Mouse (Mus musculus): ENCODE results near the gene Bad. TPM values are rescaled to one million over a fixed set of nuclear protein-coding genes. Genes with fewer than 3 reads are reported as not detected.
"Not testable (repeated sequence)": the region's sequence is repeated elsewhere in the genome, so short reads cannot be mapped to it uniquely, and the experiment has no call there.

Gene Bad
- polyA plus RNA-seq, 1 experiment from 2014 or later = 86.9 TPM

DNA sequence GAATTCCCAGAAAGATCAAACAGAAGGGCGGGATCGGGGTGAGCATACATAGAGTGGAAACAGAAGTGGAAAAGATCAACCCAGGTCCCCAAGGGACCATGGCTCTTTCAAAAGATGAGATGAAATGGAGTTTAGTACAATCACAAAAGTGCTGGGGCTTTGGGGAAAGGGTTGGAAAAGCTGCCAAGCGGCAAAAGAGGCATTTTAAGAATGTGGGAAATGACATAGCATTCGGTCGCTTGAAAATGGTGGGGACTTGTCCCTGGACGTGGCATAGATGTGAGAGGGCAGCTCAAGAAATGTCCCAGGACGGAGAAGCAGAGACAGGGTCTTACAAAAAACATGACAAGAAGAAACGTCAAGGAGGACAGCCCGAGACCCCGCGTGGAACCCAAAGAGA lies 32.6 kb upstream of the Bad start:
- Histone ChIP-seq H3K27me3 (no peaks in the 10 kb centered on the region), H3K4me2 (peak overlapping the region; percentile 66), H3K9ac (peak overlapping the region; percentile 87), H3K4me3 (peak overlapping the region; percentile 65), H3K27ac (peak overlapping the region; percentile 97), H3K9me3 (no peaks in the 10 kb centered on the region), H3K4me1 (replicated peaks) (peaks cover 40% of the 10 kb centered on the region), H3K36me3 (peaks cover 64% of the 10 kb centered on the region)
- ATAC-seq (ENCODE audit: low FRiP score) = no peak
- WGBS = 10% methylated on average over 11 of the region's 11 CpGs

DNA sequence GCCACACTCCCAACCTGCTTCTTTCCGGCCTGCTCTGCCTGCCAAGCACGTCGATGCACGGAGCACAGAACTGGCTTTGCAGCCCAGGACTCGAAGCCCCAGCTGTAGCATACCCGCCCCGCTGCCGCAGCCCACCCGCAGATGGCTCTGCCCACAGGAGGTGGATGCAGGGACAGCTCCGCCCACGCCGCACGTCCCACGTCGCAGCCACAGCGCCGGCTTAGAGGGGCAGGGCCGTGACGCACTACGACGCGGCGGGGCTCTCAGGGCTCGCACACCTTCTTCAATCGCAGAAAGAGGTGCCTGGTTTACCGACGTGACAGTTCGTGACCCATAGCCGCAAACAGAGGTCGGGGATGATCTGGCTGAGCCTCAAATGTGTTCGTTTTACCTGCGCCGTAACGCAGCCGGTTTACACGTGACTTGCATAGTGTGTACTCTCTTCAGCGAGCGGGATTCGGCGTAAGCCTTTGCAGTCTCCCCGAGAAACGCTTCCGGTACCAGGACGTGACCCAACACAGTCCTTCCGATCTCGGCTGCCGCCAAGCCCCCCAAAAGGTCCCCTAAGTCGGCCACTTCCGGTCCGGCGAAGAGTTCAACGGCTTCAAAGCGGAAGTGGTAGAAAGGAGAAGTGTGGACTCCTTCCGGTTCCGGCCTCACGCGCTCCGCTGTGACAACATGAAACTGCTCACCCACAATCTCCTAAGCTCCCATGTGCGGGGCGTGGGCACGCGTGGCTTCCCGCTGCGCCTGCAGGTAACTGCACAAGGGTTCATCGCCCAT lies 32.0 kb upstream of the Bad start, which contains the start of the genes Trmt112 and Prdx5:
Gene Trmt112 (plus strand): TSS at position 192 of the 783 bp plus-strand sequence.
Gene Prdx5 (minus strand): TSS at position 600 of the 783 bp plus-strand sequence.
- no peaks in the 10 kb centered on the region for H3K9me3 ChIP-seq
- H3K36me3 ChIP-seq = peaks cover 62% of the 10 kb centered on the region
- no peaks in the 10 kb centered on the region for H3K27me3 ChIP-seq
- H3K4me2 ChIP-seq = peak within 1 kb of the TSS; percentile 66
- H3K27ac ChIP-seq = peak within 1 kb of the TSS; percentile 97
- WGBS = under 1% methylated on average over 65 of the region's 65 CpGs
- peaks cover 40% of the 10 kb centered on the region for H3K4me1 ChIP-seq (replicated peaks)
- ATAC-seq (ENCODE audit: low FRiP score) = peak; percentile 95
- peak within 1 kb of the TSS; percentile 65 for H3K4me3 ChIP-seq
- peak within 1 kb of the TSS; percentile 87 for H3K9ac ChIP-seq

DNA sequence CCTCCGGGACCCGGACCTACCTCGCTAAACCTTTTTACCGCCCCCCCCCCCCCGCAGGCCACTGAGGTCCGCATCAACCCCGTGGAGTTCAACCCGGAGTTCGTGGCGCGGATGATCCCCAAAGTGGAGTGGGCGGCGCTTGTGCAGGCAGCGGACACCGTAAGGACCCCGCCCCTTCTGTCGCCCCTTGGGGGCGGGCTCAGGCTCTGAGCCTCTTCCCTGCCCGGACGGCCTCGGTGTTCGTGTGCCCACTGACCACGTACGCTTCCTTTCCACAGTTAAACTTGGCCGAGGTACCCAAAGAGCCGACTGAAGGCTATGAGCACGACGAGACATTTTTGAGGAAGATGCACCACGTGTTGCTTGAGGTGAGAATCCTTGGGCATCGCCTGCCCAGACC lies 31.4 kb upstream of the Bad start:
- peak overlapping the region; percentile 65 for H3K4me3 ChIP-seq
- peaks cover 56% of the 10 kb centered on the region for H3K36me3 ChIP-seq
- H3K9ac ChIP-seq = peak overlapping the region; percentile 87
- not testable (repeated sequence) for H3K9me3 ChIP-seq; H3K27me3 ChIP-seq; ATAC-seq (ENCODE audit: low FRiP score)
- H3K4me2 ChIP-seq = peak overlapping the region; percentile 66
- peak overlapping the region; percentile 97 for H3K27ac ChIP-seq
- WGBS = under 1% methylated on average over 30 of the region's 30 CpGs
- peaks cover 40% of the 10 kb centered on the region for H3K4me1 ChIP-seq (replicated peaks)

DNA sequence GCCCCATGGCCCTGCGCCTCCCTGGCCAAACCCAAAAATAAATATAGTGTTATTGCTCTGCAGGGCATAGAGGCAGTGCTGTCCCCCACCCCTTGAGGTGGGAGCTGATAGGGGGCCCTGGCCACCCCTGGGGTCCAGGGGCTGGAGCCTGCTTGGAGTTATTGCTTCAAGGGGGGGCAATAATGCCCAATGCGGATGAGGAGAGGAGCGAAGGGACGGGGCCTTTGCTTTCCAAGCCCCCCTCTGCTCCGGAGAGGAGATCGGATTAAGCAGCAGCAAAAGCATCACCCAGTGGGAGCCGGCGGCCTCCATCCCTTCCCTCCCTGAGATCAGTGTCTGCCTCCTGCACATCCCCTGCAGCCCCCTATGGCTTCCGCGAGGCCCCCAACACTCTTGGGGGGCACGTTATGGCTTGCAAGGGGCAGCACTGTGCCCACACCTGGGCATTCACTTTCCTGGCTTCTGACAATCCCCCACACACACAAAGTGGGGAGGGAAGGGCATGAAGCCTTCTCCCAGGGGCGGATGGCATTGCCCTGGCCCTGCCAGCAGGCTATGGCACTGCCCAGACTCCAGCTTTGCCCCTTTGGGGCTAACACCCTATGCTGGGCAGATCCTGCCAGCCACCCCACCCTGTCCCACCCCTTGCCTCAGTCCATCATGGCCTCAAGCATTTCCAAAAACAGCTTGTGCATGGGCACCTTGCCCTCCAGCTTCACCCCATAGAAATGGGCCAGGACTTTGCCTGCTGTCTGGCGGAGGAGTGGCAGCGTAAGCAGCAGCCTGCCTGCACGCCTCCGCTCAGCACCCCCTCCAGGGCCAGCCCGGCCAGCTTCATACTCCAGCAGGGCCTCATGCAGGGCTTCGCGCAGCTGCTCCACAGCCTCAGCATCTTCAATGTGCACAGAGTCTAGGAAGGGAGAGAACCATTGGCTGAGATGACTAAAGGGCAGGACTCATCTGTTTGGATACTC lies 30.3 kb upstream of the Bad start:
- Histone ChIP-seq H3K9ac (0 out of 2 replicates have a peak overlapping the region, but pooled peaks have one; percentile 46), H3K4me3 (peak overlapping the region; percentile 65), H3K27me3 (no peaks in the 10 kb centered on the region), H3K36me3 (peaks cover 49% of the 10 kb centered on the region), H3K27ac (0 out of 2 replicates have a peak overlapping the region, but pooled peaks have one; percentile 18), H3K4me2 (peak overlapping the region; percentile 66), H3K9me3 (no peaks in the 10 kb centered on the region), H3K4me1 (replicated peaks) (peaks cover 41% of the 10 kb centered on the region)
- ATAC-seq (ENCODE audit: low FRiP score) = no peak
- WGBS = 89% methylated on average over 19 of the region's 19 CpGs

DNA sequence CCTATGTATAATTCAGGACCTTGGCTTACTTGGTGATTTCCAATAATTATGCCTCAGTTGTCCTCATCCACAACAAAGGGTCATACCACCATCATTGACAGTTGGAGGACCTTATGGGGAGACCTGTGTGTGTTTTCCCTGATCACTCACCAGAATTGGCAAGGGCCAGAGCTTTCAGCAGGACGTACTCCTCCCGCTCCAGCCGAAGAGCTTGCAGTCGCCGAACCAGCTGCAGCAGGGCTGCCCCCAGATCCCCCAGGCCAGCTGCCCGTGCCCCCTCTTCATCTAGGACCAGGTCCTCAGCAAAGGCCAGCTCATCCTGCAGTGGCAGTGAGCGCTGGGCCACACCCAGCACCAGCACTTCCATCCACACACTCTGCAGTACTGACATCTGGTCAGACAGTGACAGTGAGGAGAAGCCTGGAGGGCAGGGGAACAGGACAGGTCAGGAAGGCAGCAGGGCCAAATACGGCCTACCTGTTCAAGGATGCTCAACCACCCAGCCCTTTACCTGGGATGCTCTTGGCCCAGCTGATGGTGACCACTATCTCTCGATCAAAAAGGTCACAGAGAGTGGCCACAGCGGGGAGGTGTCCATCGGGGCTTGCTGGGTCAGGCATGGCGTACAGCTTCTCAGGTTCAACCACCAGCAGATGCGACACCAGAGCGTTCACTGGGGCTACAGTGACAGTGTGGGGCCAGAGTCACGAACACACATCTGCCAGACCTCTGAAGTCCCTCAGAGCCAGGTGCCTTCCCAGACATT lies 29.3 kb upstream of the Bad start:
- 90% methylated on average over 15 of the region's 15 CpGs for WGBS
- H3K9me3 ChIP-seq = no peaks in the 10 kb centered on the region
- H3K36me3 ChIP-seq = peaks cover 44% of the 10 kb centered on the region
- H3K27ac ChIP-seq = no peak overlapping the region
- no peak overlapping the region for H3K9ac ChIP-seq
- no peaks in the 10 kb centered on the region for H3K27me3 ChIP-seq
- H3K4me3 ChIP-seq = no peak overlapping the region
- ATAC-seq (ENCODE audit: low FRiP score) = no peak
- no peak overlapping the region for H3K4me2 ChIP-seq
- H3K4me1 ChIP-seq (replicated peaks) = peaks cover 39% of the 10 kb centered on the region

DNA sequence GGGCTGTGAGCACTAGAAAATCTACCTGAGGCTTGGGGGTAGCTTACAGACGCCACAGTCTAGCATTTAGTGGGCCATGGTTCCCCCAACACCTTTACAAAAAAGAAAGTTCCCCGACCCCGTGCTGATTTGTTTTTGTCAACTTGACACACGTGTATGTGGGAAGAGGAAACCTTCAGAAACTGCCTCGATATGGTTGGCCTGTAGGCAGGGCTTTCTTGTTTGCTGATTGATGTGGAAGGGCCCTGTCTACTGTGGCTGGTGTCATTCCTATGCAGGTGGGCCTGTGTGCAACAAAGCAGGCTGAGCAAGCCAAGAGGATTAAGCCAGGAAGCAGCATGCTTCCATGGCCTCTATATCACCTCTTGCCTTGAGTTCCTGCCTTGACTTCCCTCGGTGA lies 28.6 kb upstream of the Bad start:
- H3K9ac ChIP-seq = no peak overlapping the region

DNA sequence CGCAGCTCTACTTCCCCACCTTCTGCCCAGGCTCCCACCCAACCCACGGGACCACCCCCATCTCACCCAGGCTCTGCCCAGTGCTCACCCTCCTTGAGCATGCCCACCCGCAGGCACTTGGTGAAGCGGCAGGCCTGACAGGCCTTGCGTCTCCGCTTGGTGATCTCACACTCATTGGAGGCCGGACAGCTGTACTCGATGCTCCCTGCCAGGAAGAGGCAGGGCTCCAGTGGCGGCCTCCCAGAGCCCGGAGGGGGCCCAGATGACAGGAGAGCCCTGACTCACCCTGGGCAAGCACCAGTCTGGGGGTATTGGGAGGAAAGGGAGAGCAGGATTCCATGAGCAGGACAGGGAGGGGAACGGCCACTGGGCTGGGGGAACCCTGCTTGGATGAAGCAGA lies 27.7 kb upstream of the Bad start:
- WGBS = 88% methylated on average over 11 of the region's 11 CpGs
- H3K9ac ChIP-seq = no peak overlapping the region
- no peak for ATAC-seq (ENCODE audit: low FRiP score)
- H3K36me3 ChIP-seq = peaks cover 49% of the 10 kb centered on the region
- no peak overlapping the region for H3K4me3 ChIP-seq
- no peak overlapping the region for H3K4me2 ChIP-seq
- no peaks in the 10 kb centered on the region for H3K27me3 ChIP-seq
- H3K27ac ChIP-seq = no peak overlapping the region
- H3K9me3 ChIP-seq = no peaks in the 10 kb centered on the region
- H3K4me1 ChIP-seq (replicated peaks) = peaks cover 26% of the 10 kb centered on the region

More for the DNA sequence above, 28.6 kb upstream of the Bad start:
- peaks cover 32% of the 10 kb centered on the region for H3K4me1 ChIP-seq (replicated peaks)
- H3K9me3 ChIP-seq = no peaks in the 10 kb centered on the region
- peaks cover 44% of the 10 kb centered on the region for H3K36me3 ChIP-seq
- ATAC-seq (ENCODE audit: low FRiP score) = no peak
- H3K4me2 ChIP-seq = no peak overlapping the region
- 93% methylated on average over 6 of the region's 6 CpGs for WGBS
- no peaks in the 10 kb centered on the region for H3K27me3 ChIP-seq
- H3K27ac ChIP-seq = no peak overlapping the region
- no peak overlapping the region for H3K4me3 ChIP-seq

DNA sequence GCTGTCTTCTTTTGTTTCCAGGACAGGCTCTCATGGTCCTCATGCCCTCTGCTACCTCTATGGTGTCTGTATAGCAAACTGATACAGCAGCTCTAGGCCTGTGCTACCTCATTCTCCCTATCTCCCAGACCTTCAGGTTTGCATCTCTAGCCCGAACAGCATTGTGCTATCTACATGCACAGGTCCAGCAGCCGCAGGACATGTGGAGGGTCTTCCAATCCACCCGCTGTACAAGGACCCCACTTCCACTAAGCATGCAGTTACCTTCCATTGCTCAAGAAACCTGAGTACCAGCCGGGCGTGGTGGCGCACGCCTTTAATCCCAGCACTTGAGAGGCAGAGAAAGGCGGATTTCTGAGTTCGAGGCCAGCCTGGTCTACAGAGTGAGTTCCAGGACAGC lies 27.1 kb upstream of the Bad start:
- Histone ChIP-seq H3K4me1 (replicated peaks) (peaks cover 29% of the 10 kb centered on the region), H3K27ac (no peak overlapping the region), H3K4me3 (no peak overlapping the region), H3K4me2 (no peak overlapping the region), H3K9me3 (no peaks in the 10 kb centered on the region), H3K9ac (no peak overlapping the region), H3K36me3 (peaks cover 49% of the 10 kb centered on the region), H3K27me3 (no peaks in the 10 kb centered on the region)
- ATAC-seq (ENCODE audit: low FRiP score) = no peak
- 95% methylated on average over 9 of the region's 9 CpGs for WGBS

DNA sequence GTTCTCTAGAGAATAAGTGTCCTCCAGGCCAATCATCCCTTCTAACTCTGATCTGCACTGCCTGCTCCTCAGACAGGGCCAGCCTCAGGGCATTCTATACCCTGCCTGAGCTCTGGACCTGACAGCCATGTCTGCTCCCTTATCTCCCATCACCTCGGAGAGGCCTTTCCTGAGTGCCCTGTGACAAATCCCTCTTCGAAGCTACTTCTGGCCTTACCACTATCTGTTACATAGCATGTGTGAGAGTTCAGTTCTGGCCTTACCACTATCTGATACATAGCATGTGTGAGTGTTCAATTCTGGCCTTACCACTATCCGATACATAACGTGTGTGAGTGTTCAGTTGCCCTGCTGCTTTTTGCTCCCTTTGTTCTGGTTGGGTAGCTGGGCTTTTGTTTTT lies 26.4 kb upstream of the Bad start:
- Histone ChIP-seq H3K27ac (no peak overlapping the region), H3K9ac (no peak overlapping the region), H3K4me1 (replicated peaks) (peaks cover 37% of the 10 kb centered on the region), H3K4me2 (no peak overlapping the region), H3K36me3 (peaks cover 49% of the 10 kb centered on the region), H3K27me3 (no peaks in the 10 kb centered on the region), H3K4me3 (no peak overlapping the region), H3K9me3 (no peaks in the 10 kb centered on the region)
- WGBS = 94% methylated on average over 4 of the region's 4 CpGs
- no peak for ATAC-seq (ENCODE audit: low FRiP score)

DNA sequence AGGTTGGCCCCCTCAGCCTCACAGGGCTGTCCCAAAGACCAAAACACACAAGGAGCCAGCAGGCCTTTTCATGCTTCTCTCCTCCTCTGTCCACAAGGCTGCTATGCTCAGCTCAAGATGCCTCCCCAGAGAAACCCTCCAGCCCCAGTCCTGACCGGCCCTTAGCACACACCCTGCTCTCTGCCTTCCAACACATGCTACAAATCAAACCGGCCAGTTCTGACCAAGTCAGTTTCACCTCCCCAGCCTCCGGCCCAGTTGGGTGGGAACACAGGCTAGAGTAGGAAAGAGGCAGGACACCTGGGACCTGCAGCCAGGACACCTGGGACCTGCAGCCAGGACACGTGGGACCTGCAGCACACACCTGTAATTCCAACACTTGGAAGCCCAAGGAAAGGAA lies 25.2 kb upstream of the Bad start:
- Histone ChIP-seq H3K9me3 (no peaks in the 10 kb centered on the region), H3K4me3 (no peak overlapping the region), H3K27ac (no peak overlapping the region), H3K4me2 (no peak overlapping the region), H3K9ac (no peak overlapping the region), H3K4me1 (replicated peaks) (peaks cover 34% of the 10 kb centered on the region), H3K36me3 (peaks cover 43% of the 10 kb centered on the region), H3K27me3 (no peaks in the 10 kb centered on the region)
- ATAC-seq (ENCODE audit: low FRiP score) = no peak
- WGBS = 88% methylated on average over 4 of the region's 4 CpGs

DNA sequence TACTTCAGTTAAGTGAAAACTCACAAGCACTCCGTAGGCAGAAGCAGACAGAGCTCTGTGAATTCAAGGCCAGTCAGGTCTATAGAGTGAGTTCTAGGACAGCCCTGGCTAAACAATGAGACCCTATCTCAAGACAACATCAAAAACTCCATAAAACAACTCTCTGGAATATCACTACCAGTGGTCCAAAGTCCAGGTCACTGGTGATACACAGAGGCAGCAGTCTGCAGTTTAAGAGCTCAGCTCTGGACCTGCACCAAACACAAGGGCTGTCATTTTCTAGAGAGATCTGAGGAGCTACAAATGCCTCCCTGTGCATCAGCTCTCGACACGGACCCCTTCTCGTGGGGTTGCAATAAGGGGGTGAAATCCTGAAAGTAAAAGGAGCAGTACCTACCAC lies 23.3 kb upstream of the Bad start:
- Histone ChIP-seq H3K27me3 (peaks cover 9% of the 10 kb centered on the region), H3K4me3 (no peak overlapping the region), H3K27ac (no peak overlapping the region), H3K4me1 (replicated peaks) (peaks cover 37% of the 10 kb centered on the region), H3K9me3 (no peaks in the 10 kb centered on the region), H3K4me2 (no peak overlapping the region), H3K36me3 (peaks cover 25% of the 10 kb centered on the region), H3K9ac (no peak overlapping the region)
- no peak for ATAC-seq (ENCODE audit: low FRiP score)
- 90% methylated on average over 4 of the region's 4 CpGs for WGBS
